Mouse (Mus musculus) frontal cortex, adult 2 months (tissue): ENCODE measurements around the gene Mthfd2. TPM values are rescaled to one million over a fixed set of nuclear protein-coding genes. Genes with fewer than 3 reads are reported as not detected.

ENCODE experiments used
- DNase-seq, 2 experiments: peaks; one replicate each; pipeline ENCODE4 v3.0.0; 2022; ENCODE audit warnings: low spot score in 1 of 2; ENCODE audit errors: extremely low spot score in 1 of 2
- polyA plus RNA-seq: library from polyadenylated mRNA; depleted of rRNA; stranded (reverse); fragments of >200 nt; gene quantifications from 2 replicates; pipeline ENCODE4 v1.2.3, GENCODE M21; 2012; rRNA removed

The Mthfd2 gene
- polyA plus RNA-seq, 1 experiment = 6.3 TPM

DNA sequence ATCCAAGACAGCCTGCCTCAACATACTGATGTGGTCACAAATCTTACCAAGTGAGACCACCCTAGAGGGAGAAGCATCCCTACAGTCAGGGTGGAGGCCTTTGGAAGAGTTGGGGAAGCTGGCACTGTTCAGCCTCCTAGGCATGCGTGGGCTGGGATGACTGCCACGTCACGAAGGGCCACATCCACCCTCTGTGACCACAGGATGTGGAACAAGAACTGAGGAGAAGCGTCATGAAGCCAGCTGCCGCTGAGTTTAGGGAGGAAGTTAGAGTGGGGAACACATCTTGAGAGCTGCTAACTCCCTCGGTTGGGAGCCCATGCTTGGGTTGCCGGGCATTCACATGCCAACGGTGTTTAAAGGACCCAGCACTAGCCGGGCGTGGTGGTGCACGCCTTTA is 52.0 kb downstream of the Mthfd2 start:
- DNase-seq = no peak

DNA sequence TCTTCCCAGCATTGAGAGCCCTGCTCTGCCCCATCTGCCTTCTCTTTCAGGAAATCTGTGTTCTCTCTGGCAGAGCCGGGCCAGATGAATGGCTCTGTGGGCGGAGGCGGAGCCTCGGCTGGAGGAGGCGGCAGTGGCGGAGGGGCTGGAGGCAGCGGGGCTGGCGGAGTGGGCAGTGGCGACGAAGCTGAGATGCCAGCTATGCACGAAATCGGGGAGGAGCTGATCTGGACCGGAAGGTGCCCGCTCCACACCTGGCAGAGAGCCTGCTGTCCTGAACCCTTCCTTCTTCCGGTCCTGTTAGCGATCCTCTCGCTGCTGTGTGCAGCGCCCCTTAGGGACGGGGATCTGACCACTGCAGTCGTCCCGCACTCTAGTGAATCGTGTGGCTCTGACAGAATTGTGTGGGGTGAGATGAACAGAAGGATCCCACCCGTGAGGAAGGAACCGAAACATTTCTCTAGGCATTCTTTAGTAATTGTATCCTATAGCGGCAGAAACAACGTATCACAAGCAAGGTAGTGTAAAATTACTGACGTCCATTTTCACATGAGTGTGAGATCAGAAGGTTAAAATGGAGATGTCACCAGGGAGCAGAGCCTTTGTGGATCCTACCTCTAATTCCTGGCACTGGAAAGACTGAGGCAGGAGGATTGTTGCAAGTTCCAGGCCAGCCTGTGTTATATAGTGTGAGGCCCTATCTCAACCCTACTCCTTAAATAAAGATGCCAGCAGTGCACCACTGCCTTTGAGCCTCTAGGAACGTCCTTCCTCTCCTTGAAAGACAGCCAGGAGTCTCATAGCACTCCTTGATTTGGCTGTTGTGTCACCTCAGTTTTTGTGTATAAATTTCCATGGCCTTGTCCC is 57.3 kb downstream of the Mthfd2 start:
- DNase-seq = peak; percentile 72 to 87

DNA sequence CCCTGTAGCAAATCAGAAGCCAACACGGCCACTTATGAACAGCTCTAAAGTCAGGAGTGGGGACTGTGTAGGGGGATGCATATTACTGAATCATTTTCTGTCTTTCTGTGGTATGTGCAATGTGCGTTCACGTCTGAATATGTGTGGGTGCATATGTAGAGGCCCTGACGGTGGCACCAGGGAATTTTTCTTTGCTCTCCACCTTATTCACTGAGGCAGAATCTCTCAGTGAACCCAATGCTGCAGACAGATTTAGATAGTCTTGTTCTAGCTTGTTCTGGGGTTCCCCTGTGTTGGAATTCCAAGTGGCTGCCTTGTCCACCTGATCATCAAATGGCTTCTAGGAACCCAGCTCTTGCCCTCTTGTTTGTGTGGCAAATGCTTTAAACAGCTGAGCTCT is 58.1 kb downstream of the Mthfd2 start:
- peak in 1 of 2 experiments; percentile 13 for DNase-seq

DNA sequence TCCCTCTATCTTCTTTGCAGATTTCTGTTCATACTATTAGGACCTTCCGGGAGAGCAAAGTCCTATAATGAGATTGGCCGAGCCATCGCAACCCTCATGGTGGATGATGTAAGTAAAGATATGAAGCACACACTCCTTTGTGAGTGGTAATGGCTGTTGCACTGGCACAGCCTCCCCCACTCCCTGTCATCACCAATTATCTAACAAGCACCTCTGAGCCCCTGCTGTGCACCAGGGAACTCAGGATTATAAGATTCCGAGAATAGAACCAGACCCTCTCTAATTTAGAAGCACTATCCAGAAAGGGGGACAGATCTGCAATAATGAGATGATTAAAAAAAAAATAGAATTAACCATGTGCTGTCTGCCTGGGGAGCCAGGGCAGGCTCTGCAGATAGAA is 60.1 kb downstream of the Mthfd2 start:
- no peak for DNase-seq

DNA sequence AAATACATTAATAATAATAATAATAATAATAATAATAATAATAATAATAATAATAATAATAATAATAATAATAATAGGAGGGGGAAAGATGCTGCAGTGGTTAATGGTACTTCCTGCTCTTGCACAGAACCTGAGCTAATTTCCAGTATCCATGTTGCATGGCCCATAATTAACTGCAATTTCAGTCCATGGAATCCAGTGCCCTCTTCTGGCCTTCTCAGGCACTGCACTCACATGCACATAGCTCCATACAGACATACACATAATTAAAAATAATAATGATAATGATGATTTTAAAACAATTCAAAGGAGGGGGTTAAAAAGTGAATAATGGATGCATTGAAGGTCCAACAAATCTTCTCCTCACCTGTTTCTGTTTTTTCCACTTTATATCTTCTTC is 60.5 kb downstream of the Mthfd2 start:
- DNase-seq = no peak

DNA sequence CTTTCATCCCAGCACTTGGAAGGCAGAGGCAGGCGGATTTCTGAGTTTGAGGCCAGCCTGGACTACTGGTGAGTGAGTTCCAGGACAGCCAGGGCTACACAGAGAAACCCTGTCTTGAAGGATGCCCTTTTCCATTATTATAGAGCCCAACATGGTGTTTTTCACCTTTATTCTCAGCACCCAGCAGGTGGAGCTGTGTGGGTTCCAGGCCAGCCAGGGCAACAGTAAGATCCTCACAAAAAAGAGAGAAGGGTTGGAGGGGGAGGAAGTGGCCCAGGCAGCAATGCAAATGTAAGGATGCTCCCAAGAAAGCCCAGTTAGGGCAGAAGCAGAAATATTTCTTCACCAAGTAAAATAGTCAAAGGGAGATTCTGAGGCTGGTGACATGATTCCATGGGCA is 61.2 kb downstream of the Mthfd2 start:
- no peak for DNase-seq

Other genes starting within 250 kb of the Mthfd2 start
- 40.1 and 40.5 TPM in 2 replicates for gene Pcgf1, start 248.0 kb downstream of the Mthfd2 start, polyA plus RNA-seq
- gene Lbx2, start 239.5 kb downstream of the Mthfd2 start, polyA plus RNA-seq = 0.36 and 0.66 TPM in 2 replicates
- 6.3 and 11.1 TPM in 2 replicates for gene Ccdc142, start 224.3 kb downstream of the Mthfd2 start, polyA plus RNA-seq
- 8.5 and 11.2 TPM in 2 replicates for gene Gm42688, start 224.3 kb downstream of the Mthfd2 start, polyA plus RNA-seq
- gene Mrpl53, start 216.9 kb downstream of the Mthfd2 start, polyA plus RNA-seq = 96.4 and 109 TPM in 2 replicates
- 30.6 and 31.6 TPM in 2 replicates for gene Mogs, start 210.4 kb downstream of the Mthfd2 start, polyA plus RNA-seq
- gene Wbp1, start 204.3 kb downstream of the Mthfd2 start, polyA plus RNA-seq = 95.9 and 107 TPM in 2 replicates
- gene Ino80b, start 200.5 kb downstream of the Mthfd2 start, polyA plus RNA-seq = 24.6 and 31.4 TPM in 2 replicates
- 101 and 119 TPM in 2 replicates for gene Rtkn, start 190.4 kb downstream of the Mthfd2 start, polyA plus RNA-seq
- 26.6 and 27.7 TPM in 2 replicates for gene Wdr54, start 169.5 kb downstream of the Mthfd2 start, polyA plus RNA-seq
- gene 1700003E16Rik, start 169.5 kb downstream of the Mthfd2 start, polyA plus RNA-seq = 28.6 TPM in 2 replicates
- 344 and 369 TPM in 2 replicates for gene Dctn1, start 160.0 kb downstream of the Mthfd2 start, polyA plus RNA-seq
- gene Slc4a5, start 106.1 kb downstream of the Mthfd2 start, polyA plus RNA-seq = 0.04 and 0.21 TPM in 2 replicates
- 16.3 and 19.2 TPM in 2 replicates for gene Mob1a, start 108 bp upstream of the Mthfd2 start, polyA plus RNA-seq
- gene Bola3, start 23.2 kb upstream of the Mthfd2 start, polyA plus RNA-seq = 41.8 and 73.9 TPM in 2 replicates
- 18.9 and 19.6 TPM in 2 replicates for gene Tet3, start 133.2 kb upstream of the Mthfd2 start, polyA plus RNA-seq
- gene Dguok, start 181.1 kb upstream of the Mthfd2 start, polyA plus RNA-seq = 48.0 and 64.1 TPM in 2 replicates
- gene Actg2, start 210.4 kb upstream of the Mthfd2 start, polyA plus RNA-seq = 0.76 and 1.7 TPM in 2 replicates
- gene Stambp, start 246.8 kb upstream of the Mthfd2 start, polyA plus RNA-seq = 34.6 and 38.7 TPM in 2 replicates